Mouse (Mus musculus): ENCODE results near the gene Cep128.

DNA sequence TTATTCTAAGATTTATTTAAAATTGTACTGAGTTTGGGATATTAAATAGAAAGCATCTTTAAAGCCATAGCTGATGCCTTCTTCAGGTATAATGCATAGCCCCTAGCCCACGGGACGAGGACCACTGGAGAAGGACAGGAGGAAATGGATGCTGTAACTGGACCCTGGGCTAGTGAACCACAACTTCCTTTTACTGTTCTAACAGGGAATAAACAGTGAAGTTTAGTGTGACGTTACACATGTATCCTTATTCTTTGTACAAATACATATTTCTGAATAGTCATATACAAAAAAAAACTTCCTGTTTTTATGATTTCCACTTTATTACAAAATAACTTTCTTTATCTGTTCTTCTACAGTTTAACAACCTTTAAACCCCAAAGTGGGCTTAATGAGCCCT lies 376.0 kb downstream of the Cep128 start:
- TF ChIP-seq CTCF (IDR thresholded peaks at IDR 0.05; ENCODE audit: low read depth) (no peak), EP300 (optimal IDR thresholded peaks at IDR 0.05) (no peak)
